Mouse (Mus musculus) lung, postnatal 0 days (tissue): ENCODE data around the gene Smok3a.

Experiments
- CTCF ChIP-seq: IDR thresholded peaks from 2 replicates; pipeline ENCODE4 v1.5.1; 2016; ENCODE audit warnings: antibody characterized with exemption, mild to moderate bottlenecking
- EP300 ChIP-seq: IDR thresholded peaks from 2 replicates; pipeline ENCODE4 v1.6.1; 2016; ENCODE audit warnings: antibody characterized with exemption, mild to moderate bottlenecking, control low read depth

DNA sequence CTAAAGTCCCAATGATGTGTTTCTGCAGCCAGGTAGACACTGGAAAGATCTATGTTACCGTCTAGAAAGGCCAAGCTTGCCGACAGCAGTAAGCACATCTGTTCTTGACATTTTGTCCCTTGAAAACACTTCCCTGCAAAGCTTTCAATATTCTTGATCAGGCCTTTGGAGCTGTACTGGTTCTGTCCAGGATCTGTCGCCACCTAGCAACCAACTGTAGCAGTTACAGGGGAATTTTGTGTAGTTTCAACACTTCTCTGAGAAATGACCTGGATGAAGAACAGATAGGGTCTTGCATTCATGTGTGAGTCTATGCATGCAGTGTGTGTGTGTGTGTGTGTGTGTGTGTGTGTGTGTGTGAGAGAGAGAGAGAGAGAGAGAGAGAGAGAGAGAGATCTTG lies 47.3 kb upstream of the Smok3a start:
- peak; percentile 62 for TF ChIP-seq CTCF
- no peak for TF ChIP-seq EP300
